Mouse (Mus musculus) intestine, embryonic 14.5 days (tissue): ENCODE measurements at regions not wholly inside any gene's neighbourhood (a gene's known extent, or its start where the extent isn't known, plus 50 kb on each side); places are given as distances from the start of the nearest gene placed in this dataset.

Experiments used
- ATAC-seq: fragments of 200-750 bp; cut with Nextera tagmentation; replicated peaks from 2 replicates; pipeline ENCODE4 v1.8.0; 2017; ENCODE audit warnings: low read depth, moderate number of reproducible peaks, moderate TSS enrichment, moderate library complexity; ENCODE audit not compliant: low FRiP score, low TSS enrichment
- DNase-seq: peaks from one replicate; pipeline ENCODE4 v3.0.0-alpha.2; 2018; ENCODE audit warnings: low spot score
- H3K27ac ChIP-seq: fragments of 300-500 bp; sonication (generic); 2 replicates; pipeline ENCODE4 v1.5.1; 2014; ENCODE audit warnings: low read depth, mild to moderate bottlenecking, control low read depth
- H3K27me3 ChIP-seq: fragments of 300-500 bp; sonication (generic); replicated peaks from 2 replicates; pipeline ENCODE4 v1.6.1; 2014; ENCODE audit warnings: low read length, control low read depth; ENCODE audit not compliant: control insufficient read depth, insufficient read depth
- H3K36me3 ChIP-seq: fragments of 300-500 bp; sonication (generic); 2 replicates; pipeline ENCODE4 v1.6.1; 2014; ENCODE audit warnings: low read length, control low read depth; ENCODE audit not compliant: control insufficient read depth, insufficient read depth
- H3K4me1 ChIP-seq: fragments of 300-500 bp; sonication (generic); replicated peaks from 2 replicates; pipeline ENCODE4 v1.6.1; 2014; ENCODE audit warnings: low read length, control low read depth, mixed read lengths; ENCODE audit not compliant: control insufficient read depth, insufficient read depth
- H3K4me2 ChIP-seq: fragments of 300-500 bp; sonication (generic); 2 replicates; pipeline ENCODE4 v1.6.1; 2014; ENCODE audit warnings: low read length
- H3K4me3 ChIP-seq: fragments of 300-500 bp; sonication (generic); 2 replicates; pipeline ENCODE4 v1.5.1; 2014; ENCODE audit warnings: low read depth, low read length, control low read depth, mixed read lengths
- H3K9ac ChIP-seq: fragments of 300-500 bp; sonication (generic); 2 replicates; pipeline ENCODE4 v1.6.1; 2014; ENCODE audit warnings: mild to moderate bottlenecking, low read length
- H3K9me3 ChIP-seq: fragments of 300-500 bp; sonication (generic); 2 replicates; pipeline ENCODE4 v1.6.1; 2016; ENCODE audit warnings: low read length, control low read depth; ENCODE audit not compliant: control insufficient read depth
- WGBS: fragments of 180-500 bp; shearing (Covaris S2); extraction: QIAGEN DNeasy Blood & Tissue Kit; methylation state at CpG from one replicate; pipeline ENCODE4 v1.1.7; 2014; 5-methylcytosine and 5-hydroxymethylcytosine counted together

- H3K36me3 ChIP-seq, result no peaks in the 10 kb centered on the region
- H3K4me3 ChIP-seq, result no peak overlapping the region
- DNase-seq, result no peak
- H3K4me2 ChIP-seq, result no peak overlapping the region
- no peaks in the 10 kb centered on the region for H3K27me3 ChIP-seq
- H3K9me3 ChIP-seq, result no peaks in the 10 kb centered on the region
- ATAC-seq, result no peak
- H3K4me1 ChIP-seq, result no peaks in the 10 kb centered on the region
- no peak overlapping the region for H3K27ac ChIP-seq
- H3K9ac ChIP-seq, result no peak overlapping the region
Observed at GRCm38 (mm10) chr15:67792822-67793221, 1292.1 kb upstream of the Lrrc6 start.

GRCm38 (mm10) chr15:67788587-67788986, 1287.9 kb upstream of the Lrrc6 start:
- Histone ChIP-seq H3K9me3 (no peaks in the 10 kb centered on the region), H3K4me2 (no peak overlapping the region), H3K36me3 (no peaks in the 10 kb centered on the region), H3K27me3 (no peaks in the 10 kb centered on the region), H3K4me3 (no peak overlapping the region), H3K4me1 (no peaks in the 10 kb centered on the region), H3K27ac (no peak overlapping the region), H3K9ac (no peak overlapping the region)
- ATAC-seq, result no peak
- DNase-seq, result no peak

GRCm38 (mm10) chr15:67785583-67785982, 1284.9 kb upstream of the Lrrc6 start:
- Histone ChIP-seq H3K9ac (no peak overlapping the region), H3K9me3 (no peaks in the 10 kb centered on the region), H3K27me3 (no peaks in the 10 kb centered on the region), H3K36me3 (no peaks in the 10 kb centered on the region), H3K4me1 (no peaks in the 10 kb centered on the region), H3K4me3 (no peak overlapping the region), H3K4me2 (no peak overlapping the region), H3K27ac (no peak overlapping the region)
- 38% methylated on average over 2 of the region's 2 CpGs for WGBS
- DNase-seq (no peak), ATAC-seq (no peak)

GRCm38 (mm10) chr15:67783754-67784153, 1283.0 kb upstream of the Lrrc6 start:
- Histone ChIP-seq H3K4me1 (no peaks in the 10 kb centered on the region), H3K4me2 (no peak overlapping the region), H3K27ac (no peak overlapping the region), H3K9ac (no peak overlapping the region), H3K4me3 (no peak overlapping the region), H3K9me3 (no peaks in the 10 kb centered on the region), H3K36me3 (no peaks in the 10 kb centered on the region), H3K27me3 (no peaks in the 10 kb centered on the region)
- no peak for DNase-seq
- WGBS, result 96% methylated on average over 1 of the region's 1 CpGs
- no peak for ATAC-seq

GRCm38 (mm10) chr15:67782505-67782904, 1281.8 kb upstream of the Lrrc6 start:
- no peak overlapping the region for H3K4me2 ChIP-seq
- no peak overlapping the region for H3K9ac ChIP-seq
- H3K27ac ChIP-seq, result no peak overlapping the region
- H3K4me3 ChIP-seq, result no peak overlapping the region
- ATAC-seq (0 out of 2 replicates have a peak, but pooled peaks have one; percentile 40), DNase-seq (no peak)
- H3K27me3 ChIP-seq, result no peaks in the 10 kb centered on the region
- no peaks in the 10 kb centered on the region for H3K36me3 ChIP-seq
- 68% methylated on average over 4 of the region's 4 CpGs for WGBS
- no peaks in the 10 kb centered on the region for H3K4me1 ChIP-seq
- no peaks in the 10 kb centered on the region for H3K9me3 ChIP-seq

GRCm38 (mm10) chr15:67780856-67781255, 1280.1 kb upstream of the Lrrc6 start:
- ATAC-seq (no peak), DNase-seq (no peak)
- H3K4me2 ChIP-seq, result no peak overlapping the region
- H3K4me3 ChIP-seq, result no peak overlapping the region
- H3K9me3 ChIP-seq, result no peaks in the 10 kb centered on the region
- no peaks in the 10 kb centered on the region for H3K36me3 ChIP-seq
- H3K9ac ChIP-seq, result no peak overlapping the region
- WGBS, result 64% methylated on average over 2 of the region's 2 CpGs
- H3K27ac ChIP-seq, result no peak overlapping the region
- no peaks in the 10 kb centered on the region for H3K4me1 ChIP-seq
- no peaks in the 10 kb centered on the region for H3K27me3 ChIP-seq

- no peak overlapping the region for H3K4me3 ChIP-seq
- no peak overlapping the region for H3K9ac ChIP-seq
- no peak overlapping the region for H3K27ac ChIP-seq
- ATAC-seq (no peak), DNase-seq (no peak)
- H3K4me1 ChIP-seq, result no peaks in the 10 kb centered on the region
- WGBS, result 68% methylated on average over 3 of the region's 3 CpGs
- H3K9me3 ChIP-seq, result no peaks in the 10 kb centered on the region
- H3K27me3 ChIP-seq, result no peaks in the 10 kb centered on the region
- H3K36me3 ChIP-seq, result no peaks in the 10 kb centered on the region
- H3K4me2 ChIP-seq, result no peak overlapping the region
Observed at GRCm38 (mm10) chr15:67767624-67768023, 1266.9 kb upstream of the Lrrc6 start.

GRCm38 (mm10) chr15:67759221-67759620, 1258.5 kb upstream of the Lrrc6 start:
- Histone ChIP-seq H3K9ac (no peak overlapping the region), H3K27ac (no peak overlapping the region), H3K9me3 (no peaks in the 10 kb centered on the region), H3K27me3 (no peaks in the 10 kb centered on the region), H3K36me3 (no peaks in the 10 kb centered on the region), H3K4me3 (no peak overlapping the region), H3K4me1 (no peaks in the 10 kb centered on the region), H3K4me2 (no peak overlapping the region)
- ATAC-seq (no peak), DNase-seq (no peak)
- WGBS, result 85% methylated on average over 4 of the region's 4 CpGs

- ATAC-seq (no peak), DNase-seq (no peak)
- H3K4me1 ChIP-seq, result no peaks in the 10 kb centered on the region
- no peaks in the 10 kb centered on the region for H3K36me3 ChIP-seq
- no peak overlapping the region for H3K9ac ChIP-seq
- H3K4me3 ChIP-seq, result no peak overlapping the region
- H3K27me3 ChIP-seq, result no peaks in the 10 kb centered on the region
- H3K27ac ChIP-seq, result no peak overlapping the region
- no peak overlapping the region for H3K4me2 ChIP-seq
- H3K9me3 ChIP-seq, result no peaks in the 10 kb centered on the region
Observed at GRCm38 (mm10) chr15:67750582-67750981, 1249.9 kb upstream of the Lrrc6 start.
